Mouse (Mus musculus) adrenal gland, adult 18-20 months (tissue): ENCODE data around the gene Serpina5. TPM values are rescaled to one million over a fixed set of nuclear protein-coding genes. Genes with fewer than 3 reads are reported as not detected.

Experiments used
- DNase-seq, 2 experiments: peaks; one replicate each; pipeline ENCODE4 v3.0.0; 2021 to 2022; ENCODE audit warnings: low spot score in 2 of 2
- total RNA-seq, 2 experiments: library from RNA; stranded (reverse); gene quantifications; 1 replicate in 1 of 2; 2 replicates in 1 of 2; pipeline ENCODE4 v1.2.3; 2021

Serpina5 gene
- total RNA-seq, 2 experiments from 2014 or later: 0.90 to 1.5 TPM

GRCm38 (mm10) chr12:104125021-104125560 is 24.2 kb downstream of the Serpina5 start:
- no peak for DNase-seq

GRCm38 (mm10) chr12:104127696-104128095 is 26.8 kb downstream of the Serpina5 start, which contains the start of gene Serpina3b:
Gene Serpina3b (plus strand): TSS chr12:104127996.
- DNase-seq: no peak

- DNase-seq: no peak
These were observed 30.1 kb downstream of the Serpina5 start for GRCm38 (mm10) chr12:104131041-104131440.

GRCm38 (mm10) chr12:104138216-104138615 is 37.3 kb downstream of the Serpina5 start:
- no peak for DNase-seq

GRCm38 (mm10) chr12:104140543-104141103 is 39.7 kb downstream of the Serpina5 start:
- peak in 1 of 2 experiments; percentile 5 for DNase-seq

GRCm38 (mm10) chr12:104141506-104141905 is 40.6 kb downstream of the Serpina5 start:
- no peak for DNase-seq

GRCm38 (mm10) chr12:104142427-104142826 is 41.5 kb downstream of the Serpina5 start:
- peak in 1 of 2 experiments; percentile 7 for DNase-seq

- DNase-seq: no peak
These were observed 42.4 kb downstream of the Serpina5 start for GRCm38 (mm10) chr12:104143286-104143685.

- DNase-seq: no peak
These were observed 44.7 kb downstream of the Serpina5 start for GRCm38 (mm10) chr12:104145571-104145970.

- no peak for DNase-seq
These were observed 51.1 kb downstream of the Serpina5 start for GRCm38 (mm10) chr12:104151989-104152388.

GRCm38 (mm10) chr12:104153041-104153645 is 52.2 kb downstream of the Serpina5 start:
- DNase-seq: no peak

- DNase-seq: no peak
These were observed 52.7 kb downstream of the Serpina5 start, which contains the start of gene Serpina3c for GRCm38 (mm10) chr12:104153656-104154055. Gene Serpina3c (minus strand): TSS chr12:104153870.

Other genes starting within 250 kb of the Serpina5 start
- gene Serpina1a, start 237.6 kb upstream of the Serpina5 start, total RNA-seq: under 1 TPM; 0.38 to 0.80 TPM
- gene Serpina1c, start 196.2 kb upstream of the Serpina5 start, total RNA-seq: under 1 TPM in 1 of 2 experiments, not detected in 1; 0.50 TPM
- gene Serpina1e, start 142.1 kb upstream of the Serpina5 start, total RNA-seq: under 1 TPM in 1 of 2 experiments, not detected in 1; 0.56 TPM
- gene Serpina11, start 111.2 kb upstream of the Serpina5 start, total RNA-seq: not detected
- not detected for gene Serpina9, start 87.4 kb upstream of the Serpina5 start, total RNA-seq
- 1 to 10 TPM; 1.1 to 1.3 TPM for gene Serpina12, start 56.7 kb upstream of the Serpina5 start, total RNA-seq
- gene Serpina3a, start 11.6 kb downstream of the Serpina5 start, total RNA-seq: not detected
- gene Serpina3b, start 26.9 kb downstream of the Serpina5 start, total RNA-seq: 1 to 10 TPM in 1 of 2 experiments, under 1 TPM in 1; 0.33 to 2.1 TPM
- gene Serpina3c, start 52.8 kb downstream of the Serpina5 start, total RNA-seq: 10 to 100 TPM; 23.7 to 24.1 TPM
- gene Serpina3f, start 113.4 kb downstream of the Serpina5 start, total RNA-seq: under 1 TPM; 0.48 to 0.60 TPM
- gene Serpina3g, start 135.1 kb downstream of the Serpina5 start, total RNA-seq: 1 to 10 TPM; 4.3 to 4.8 TPM
- not detected for gene Serpina3i, start 162.0 kb downstream of the Serpina5 start, total RNA-seq
- gene Serpina3j, start 213.4 kb downstream of the Serpina5 start, total RNA-seq: under 1 TPM in 1 of 2 experiments, not detected in 1; 0.89 TPM
- gene Serpina3k, start 237.4 kb downstream of the Serpina5 start, total RNA-seq: 1 to 10 TPM; 1.1 to 4.0 TPM
- gene Serpina3m, start 237.4 kb downstream of the Serpina5 start, total RNA-seq: 1 to 10 TPM; 1.2 to 2.3 TPM